Mouse (Mus musculus): Measurements from ENCODE around the gene Rnf207. TPM values are rescaled to one million over a fixed set of nuclear protein-coding genes. Genes with fewer than 3 reads are reported as not detected.

Rnf207 gene
- polyA plus RNA-seq, 1 experiment: 10.2 TPM

DNA sequence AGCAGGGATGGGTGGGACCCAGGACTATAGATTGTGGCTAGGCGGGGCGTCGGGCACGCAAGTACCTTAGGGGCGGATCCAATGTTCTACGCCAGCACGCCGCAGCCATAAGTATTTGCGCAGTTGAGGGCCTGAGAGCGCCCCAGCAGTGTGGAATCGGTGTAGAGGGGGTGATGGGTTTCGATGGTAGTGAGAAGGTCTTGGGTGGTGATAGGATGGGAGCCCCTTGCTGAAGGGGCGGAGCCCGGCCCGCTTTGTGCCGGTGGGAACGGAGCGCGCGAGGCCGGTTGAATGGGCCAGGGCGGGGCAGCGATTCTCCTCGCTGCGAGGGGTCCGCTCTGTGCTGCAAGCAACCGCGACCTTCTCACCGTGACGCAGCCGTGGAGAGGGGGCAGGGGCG lies 32.6 kb downstream of the Rnf207 start:
- TF ChIP-seq POLR2A (IDR thresholded peaks at IDR 0.05; ENCODE audit: control insufficient read depth, extremely low read depth, insufficient read depth, low read length, poor library complexity) (no peak), CTCF (IDR thresholded peaks at IDR 0.05; ENCODE audit: borderline replicate concordance, control insufficient read depth, extremely low read depth, insufficient read depth, low read length, poor library complexity) (no peak)
- Histone ChIP-seq H3K27me3 (ENCODE audit: control insufficient read depth, insufficient read depth, low read length) (peaks cover 8% of the 10 kb centered on the region; the same call in 1 of the 2 replicates), H3K27ac (ENCODE audit: control insufficient read depth, insufficient read depth, low read length) (no peak overlapping the region), H3K36me3 (ENCODE audit: control insufficient read depth, insufficient read depth, low read length) (no peaks in the 10 kb centered on the region), H3K4me3 (ENCODE audit: control insufficient read depth, insufficient read depth, low read length) (no peak overlapping the region), H3K4me1 (replicated peaks; ENCODE audit: control insufficient read depth, insufficient read depth, low read length) (peaks cover 20% of the 10 kb centered on the region)
- 17% methylated on average over 32 of the region's 32 CpGs for WGBS
- no peak for DNase-seq

DNA sequence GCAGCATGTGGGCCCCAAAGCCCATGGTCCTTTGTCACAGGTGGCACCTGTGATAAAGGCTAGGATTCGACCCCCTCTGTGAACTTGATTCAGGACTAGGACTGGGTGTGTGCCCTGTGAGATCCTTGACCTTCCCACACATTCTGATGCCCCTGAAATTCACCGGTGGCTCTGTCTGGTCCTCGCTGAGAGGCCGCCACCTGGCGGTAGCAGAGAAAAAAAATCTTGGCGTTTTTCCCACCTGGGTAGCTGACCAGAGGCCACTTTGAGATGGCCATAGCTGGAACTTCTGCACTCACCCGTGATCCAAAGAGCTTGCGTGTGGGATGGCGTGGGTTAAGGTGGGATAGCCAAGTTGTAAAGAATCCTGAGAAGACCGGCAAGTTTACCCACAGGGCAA lies 33.3 kb downstream of the Rnf207 start:
- Histone ChIP-seq H3K4me1 (replicated peaks; ENCODE audit: control insufficient read depth, insufficient read depth, low read length) (peaks cover 20% of the 10 kb centered on the region), H3K4me3 (ENCODE audit: control insufficient read depth, insufficient read depth, low read length) (no peak overlapping the region), H3K36me3 (ENCODE audit: control insufficient read depth, insufficient read depth, low read length) (no peaks in the 10 kb centered on the region), H3K27ac (ENCODE audit: control insufficient read depth, insufficient read depth, low read length) (no peak overlapping the region), H3K27me3 (ENCODE audit: control insufficient read depth, insufficient read depth, low read length) (peaks cover 8% of the 10 kb centered on the region; the same call in 1 of the 2 replicates)
- peak; percentile 37 for DNase-seq
- TF ChIP-seq CTCF (IDR thresholded peaks at IDR 0.05; ENCODE audit: borderline replicate concordance, control insufficient read depth, extremely low read depth, insufficient read depth, low read length, poor library complexity) (peak; percentile 75; the same call in 1 of the 2 replicates), POLR2A (IDR thresholded peaks at IDR 0.05; ENCODE audit: control insufficient read depth, extremely low read depth, insufficient read depth, low read length, poor library complexity) (no peak)
- WGBS: 1% methylated on average over 10 of the region's 10 CpGs

DNA sequence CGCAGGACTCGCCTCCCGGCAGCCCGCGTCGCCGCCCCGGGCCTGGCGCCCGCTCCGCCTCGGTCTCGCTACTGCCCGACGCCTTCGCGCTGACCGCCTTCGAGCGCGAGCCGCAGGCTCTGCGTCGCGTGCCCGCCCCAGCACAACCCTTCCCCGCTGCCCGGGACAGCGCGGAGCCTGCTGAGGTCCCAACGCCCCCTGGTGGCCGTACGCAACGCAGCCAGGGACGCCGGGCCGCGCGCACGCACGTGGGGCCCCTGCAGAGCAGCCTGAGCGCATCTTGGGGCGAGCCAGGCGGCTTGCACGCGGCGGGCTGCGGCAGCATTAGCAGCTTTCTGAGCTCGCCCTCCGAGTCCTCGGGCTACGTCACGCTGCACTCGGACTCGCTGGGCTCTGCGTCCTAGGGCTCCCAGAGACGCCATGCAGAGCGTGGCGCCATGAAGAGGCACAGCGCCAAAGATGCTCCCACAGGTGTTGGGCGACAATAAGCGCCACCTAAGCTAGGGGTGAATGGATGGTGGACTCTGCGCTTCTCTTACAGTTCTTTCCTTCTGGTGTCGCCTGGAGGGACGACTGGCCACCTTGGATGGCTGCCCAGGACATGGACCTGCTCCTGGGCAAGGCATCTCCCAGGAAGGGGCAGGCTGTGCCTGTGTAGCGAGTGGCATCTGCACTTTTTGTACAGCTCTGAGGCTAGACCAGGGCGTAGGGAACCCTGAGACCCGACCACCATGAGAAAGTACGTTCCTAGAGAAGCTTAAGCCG lies 35.4 kb downstream of the Rnf207 start:
- TF ChIP-seq CTCF (IDR thresholded peaks at IDR 0.05; ENCODE audit: borderline replicate concordance, control insufficient read depth, extremely low read depth, insufficient read depth, low read length, poor library complexity) (peak; percentile 97), POLR2A (IDR thresholded peaks at IDR 0.05; ENCODE audit: control insufficient read depth, extremely low read depth, insufficient read depth, low read length, poor library complexity) (no peak)
- H3K4me1 ChIP-seq (replicated peaks; ENCODE audit: control insufficient read depth, insufficient read depth, low read length): peaks cover 20% of the 10 kb centered on the region
- H3K27me3 ChIP-seq (ENCODE audit: control insufficient read depth, insufficient read depth, low read length): peaks cover 8% of the 10 kb centered on the region; the same call in 1 of the 2 replicates
- no peaks in the 10 kb centered on the region for H3K36me3 ChIP-seq (ENCODE audit: control insufficient read depth, insufficient read depth, low read length)
- WGBS: 5% methylated on average over 70 of the region's 70 CpGs
- DNase-seq: peak; percentile 86
- H3K4me3 ChIP-seq (ENCODE audit: control insufficient read depth, insufficient read depth, low read length): peak overlapping the region; percentile 28
- H3K27ac ChIP-seq (ENCODE audit: control insufficient read depth, insufficient read depth, low read length): no peak overlapping the region

DNA sequence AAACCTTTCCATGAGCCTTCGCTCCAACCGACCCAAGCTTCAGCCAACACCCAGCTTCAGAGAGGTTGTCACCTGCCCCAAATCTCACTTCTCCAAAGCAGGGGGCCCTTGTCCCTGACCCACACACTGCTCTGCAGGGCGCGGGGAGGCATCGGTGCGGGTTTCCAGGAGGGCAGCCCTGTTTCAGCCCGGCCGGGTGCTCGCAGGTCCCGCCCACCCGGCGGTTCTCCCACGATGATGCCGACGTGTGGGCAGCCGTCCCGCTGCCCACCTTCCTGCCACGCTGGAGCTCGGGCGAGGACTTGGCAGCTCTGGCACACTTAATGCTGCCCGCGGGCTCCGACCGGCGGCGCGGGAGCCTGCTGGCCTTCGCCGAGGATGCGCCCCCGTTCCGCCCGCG lies 36.1 kb downstream of the Rnf207 start:
- 14% methylated on average over 34 of the region's 34 CpGs for WGBS
- Histone ChIP-seq H3K27ac (ENCODE audit: control insufficient read depth, insufficient read depth, low read length) (no peak overlapping the region), H3K27me3 (ENCODE audit: control insufficient read depth, insufficient read depth, low read length) (peaks cover 8% of the 10 kb centered on the region; the same call in 1 of the 2 replicates), H3K36me3 (ENCODE audit: control insufficient read depth, insufficient read depth, low read length) (no peaks in the 10 kb centered on the region), H3K4me1 (replicated peaks; ENCODE audit: control insufficient read depth, insufficient read depth, low read length) (peaks cover 20% of the 10 kb centered on the region), H3K4me3 (ENCODE audit: control insufficient read depth, insufficient read depth, low read length) (peak overlapping the region; percentile 28; the same call in 1 of the 2 replicates)
- no peak for DNase-seq
- TF ChIP-seq POLR2A (IDR thresholded peaks at IDR 0.05; ENCODE audit: control insufficient read depth, extremely low read depth, insufficient read depth, low read length, poor library complexity): no peak
- no peak for TF ChIP-seq CTCF (IDR thresholded peaks at IDR 0.05; ENCODE audit: borderline replicate concordance, control insufficient read depth, extremely low read depth, insufficient read depth, low read length, poor library complexity)

DNA sequence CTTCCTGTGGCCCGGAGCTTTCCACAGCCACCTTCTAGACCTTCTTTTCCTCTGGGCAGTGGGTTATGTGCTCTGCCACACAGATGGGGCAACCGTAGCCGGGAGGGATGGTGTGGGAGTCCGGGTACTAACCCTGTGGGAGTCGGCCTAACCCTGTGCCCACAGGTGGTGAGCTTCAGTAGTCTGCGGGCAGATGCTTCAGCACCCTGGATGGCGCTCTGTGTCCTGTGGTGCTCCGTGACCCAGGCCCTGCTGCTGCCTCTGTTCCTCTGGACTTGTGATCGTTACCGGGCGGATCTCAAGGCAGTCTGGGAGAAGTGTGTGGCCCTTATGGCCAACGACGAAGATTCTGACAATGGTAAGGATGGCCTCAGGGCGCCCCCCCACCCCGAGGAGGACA lies 37.2 kb downstream of the Rnf207 start:
- peaks cover 8% of the 10 kb centered on the region; the same call in 1 of the 2 replicates for H3K27me3 ChIP-seq (ENCODE audit: control insufficient read depth, insufficient read depth, low read length)
- no peak for DNase-seq
- no peaks in the 10 kb centered on the region for H3K36me3 ChIP-seq (ENCODE audit: control insufficient read depth, insufficient read depth, low read length)
- no peak for TF ChIP-seq CTCF (IDR thresholded peaks at IDR 0.05; ENCODE audit: borderline replicate concordance, control insufficient read depth, extremely low read depth, insufficient read depth, low read length, poor library complexity)
- no peak for TF ChIP-seq POLR2A (IDR thresholded peaks at IDR 0.05; ENCODE audit: control insufficient read depth, extremely low read depth, insufficient read depth, low read length, poor library complexity)
- H3K4me1 ChIP-seq (replicated peaks; ENCODE audit: control insufficient read depth, insufficient read depth, low read length): peaks cover 18% of the 10 kb centered on the region
- H3K27ac ChIP-seq (ENCODE audit: control insufficient read depth, insufficient read depth, low read length): no peak overlapping the region
- WGBS: 56% methylated on average over 15 of the region's 15 CpGs
- H3K4me3 ChIP-seq (ENCODE audit: control insufficient read depth, insufficient read depth, low read length): no peak overlapping the region

DNA sequence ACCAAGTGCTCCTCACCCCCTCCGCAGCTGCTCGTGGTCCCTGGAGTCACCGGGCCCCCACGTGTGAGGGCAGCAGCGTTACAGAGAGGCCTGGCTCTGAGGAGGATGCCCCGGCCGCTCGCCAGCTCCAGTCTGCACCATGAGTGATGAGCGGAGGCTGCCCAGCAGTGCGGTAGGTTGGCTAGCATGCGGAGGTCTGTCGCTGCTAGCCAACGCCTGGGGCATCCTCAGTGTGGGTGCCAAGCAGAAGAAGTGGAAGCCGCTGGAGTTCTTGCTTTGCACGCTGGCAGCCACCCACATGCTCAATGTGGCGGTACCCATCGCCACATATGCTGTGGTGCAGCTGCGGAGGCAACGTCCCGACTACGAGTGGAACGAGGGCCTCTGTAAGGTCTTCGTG lies 39.8 kb downstream of the Rnf207 start:
- Histone ChIP-seq H3K4me1 (replicated peaks; ENCODE audit: control insufficient read depth, insufficient read depth, low read length) (peaks cover 18% of the 10 kb centered on the region), H3K27ac (ENCODE audit: control insufficient read depth, insufficient read depth, low read length) (no peak overlapping the region), H3K4me3 (ENCODE audit: control insufficient read depth, insufficient read depth, low read length) (no peak overlapping the region), H3K36me3 (ENCODE audit: control insufficient read depth, insufficient read depth, low read length) (no peaks in the 10 kb centered on the region), H3K27me3 (ENCODE audit: control insufficient read depth, insufficient read depth, low read length) (peaks cover 10% of the 10 kb centered on the region; the same call in 1 of the 2 replicates)
- no peak for TF ChIP-seq CTCF (IDR thresholded peaks at IDR 0.05; ENCODE audit: borderline replicate concordance, control insufficient read depth, extremely low read depth, insufficient read depth, low read length, poor library complexity)
- TF ChIP-seq POLR2A (IDR thresholded peaks at IDR 0.05; ENCODE audit: control insufficient read depth, extremely low read depth, insufficient read depth, low read length, poor library complexity): no peak
- DNase-seq: no peak
- 87% methylated on average over 23 of the region's 23 CpGs for WGBS
